Mouse (Mus musculus) gastrocnemius, adult 8-10 months (tissue): ENCODE data around the gene Atp2a3. TPM values are rescaled to one million over a fixed set of nuclear protein-coding genes. Genes with fewer than 3 reads are reported as not detected.

Experiments
- DNase-seq, 2 experiments: peaks; one replicate each; pipeline ENCODE4 v3.0.0; 2022; ENCODE audit warnings: low spot score in 2 of 2
- total RNA-seq, 4 experiments: library from RNA; stranded (reverse); gene quantifications; 2 replicates each; pipeline ENCODE4 v1.2.4; 2022

The Atp2a3 gene
- total RNA-seq, 4 experiments from 2014 or later = 3.4 to 6.6 (median 4.9) TPM

- DNase-seq = no peak
Observed at GRCm38 (mm10) chr11:72954216-72954615, 6.8 kb upstream of the Atp2a3 start.

DNA sequence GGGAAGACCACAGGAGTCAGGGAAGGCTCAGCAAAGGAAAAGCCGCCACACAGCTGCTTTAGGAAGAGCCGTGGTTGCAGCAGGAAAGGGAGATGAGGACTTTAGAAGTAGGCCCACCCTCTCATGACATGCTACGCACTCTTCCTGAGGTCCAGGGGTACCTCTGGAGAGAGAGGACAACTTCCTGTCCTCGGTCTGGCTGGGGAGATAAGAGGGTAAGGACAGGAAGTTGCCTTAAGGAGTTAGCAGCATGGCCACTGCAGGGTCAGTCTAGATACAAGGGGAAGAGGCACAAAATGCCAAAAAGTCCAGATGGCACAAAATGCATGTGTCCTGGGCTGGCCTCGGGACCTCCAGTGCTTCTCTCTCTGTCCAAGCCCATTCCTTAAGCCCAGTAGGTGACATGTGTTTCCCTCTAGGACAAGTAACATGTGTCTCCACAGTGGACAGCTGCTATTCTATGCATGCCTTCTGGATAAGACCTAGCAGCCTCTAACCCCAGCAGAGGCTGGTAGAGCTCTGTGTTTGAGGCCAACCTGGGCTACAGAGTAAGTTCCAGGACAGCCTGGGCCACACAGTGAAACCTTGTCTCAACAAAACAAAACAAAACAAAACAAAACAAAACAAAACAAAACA lies 5.5 kb upstream of the Atp2a3 start:
- DNase-seq = no peak

DNA sequence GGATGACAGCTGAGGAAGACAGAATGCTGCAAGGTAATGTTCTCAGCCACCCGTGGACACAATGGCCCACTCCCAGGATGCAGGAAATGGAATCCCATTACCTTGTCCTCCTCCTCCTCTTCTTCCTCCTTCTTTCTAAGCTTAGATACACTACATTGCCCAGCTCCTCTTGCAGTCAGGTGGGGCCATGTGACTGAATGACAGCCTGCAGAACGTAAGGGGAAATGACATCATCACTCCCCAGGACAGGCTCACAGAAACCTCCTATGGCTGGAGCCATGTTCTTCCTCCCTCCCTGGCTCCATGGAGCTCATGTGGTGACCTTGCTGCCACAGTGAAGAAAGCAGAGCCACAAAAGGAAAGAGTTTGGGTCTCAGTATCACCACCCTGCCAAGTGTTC lies 3.7 kb upstream of the Atp2a3 start:
- DNase-seq = no peak

DNA sequence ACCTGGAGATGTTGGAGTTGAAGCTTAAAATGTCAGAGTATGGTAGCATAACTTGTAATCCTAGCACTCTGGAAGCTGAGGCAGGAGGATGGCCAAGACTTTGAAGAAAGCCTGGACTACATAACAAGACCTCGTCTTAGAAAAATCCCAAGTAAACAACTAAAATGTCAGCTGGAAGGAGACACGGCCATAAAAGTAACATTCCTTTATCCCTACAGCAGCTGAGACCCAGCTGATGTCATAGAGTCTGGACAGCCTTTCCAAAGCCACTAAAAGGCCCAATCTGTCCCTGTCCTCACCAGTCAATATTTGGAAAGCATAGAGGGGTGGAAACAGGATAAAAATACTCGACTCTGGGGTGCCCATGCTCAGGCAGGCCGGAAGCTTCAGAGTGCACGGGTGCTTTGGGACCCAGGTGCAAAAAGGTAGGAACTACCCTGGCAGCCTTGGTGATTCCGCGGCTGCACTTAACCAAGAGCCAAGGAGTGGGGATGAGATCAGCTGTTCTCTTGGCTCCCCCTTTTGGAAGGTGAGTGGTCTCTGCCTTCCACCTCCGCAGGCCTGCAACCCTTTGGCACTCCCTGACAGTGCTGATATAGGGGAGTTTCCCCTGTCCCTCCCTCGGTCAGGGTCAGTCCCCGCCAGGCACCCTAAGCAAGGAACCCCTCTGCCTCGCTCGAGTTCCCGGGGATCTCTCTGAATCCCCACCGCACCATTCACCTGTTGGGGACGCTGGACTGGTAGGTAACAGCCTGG lies 867 bp upstream of the Atp2a3 start:
- no peak for DNase-seq

GRCm38 (mm10) chr11:72960723-72961071 lies 272 bp upstream of the Atp2a3 start:
- DNase-seq = no peak

GRCm38 (mm10) chr11:72962378-72962777 lies 1.4 kb downstream of the Atp2a3 start:
- no peak for DNase-seq

DNA sequence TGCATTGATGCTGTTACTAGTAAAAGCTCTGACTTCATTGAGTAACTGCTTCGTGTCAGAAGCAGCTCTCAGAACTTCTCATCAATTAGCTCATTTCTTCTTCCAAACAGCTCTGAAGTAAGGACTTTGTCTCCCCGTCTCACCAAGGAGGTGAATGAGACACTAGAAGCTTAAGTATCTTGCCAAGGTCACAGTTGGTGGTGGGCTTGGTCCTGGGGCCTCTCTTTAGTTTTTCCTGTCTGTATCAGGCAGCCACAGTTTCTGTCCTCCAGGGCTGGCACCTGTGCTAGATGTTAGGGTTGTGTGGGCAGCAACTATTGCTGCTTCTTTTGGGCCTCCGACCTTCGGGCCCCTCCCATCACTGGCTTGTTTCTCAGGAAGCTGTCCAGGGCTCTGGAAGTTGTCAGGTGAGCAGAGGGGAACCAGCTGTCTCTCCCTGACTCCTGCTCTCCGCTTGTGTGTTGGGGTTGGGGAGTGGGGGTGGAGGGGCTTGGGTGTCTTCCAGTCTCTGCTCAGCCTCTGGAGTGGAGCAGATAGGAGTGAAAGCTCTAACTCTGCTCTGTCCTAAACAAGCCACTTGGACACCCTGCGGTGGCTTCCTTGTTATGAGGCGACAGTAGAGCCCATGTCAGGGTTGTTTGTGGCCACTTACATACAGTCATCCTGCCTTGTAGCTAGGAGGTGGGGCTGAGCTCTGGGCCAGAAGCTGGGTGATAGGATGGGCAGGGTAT lies 2.3 kb downstream of the Atp2a3 start:
- DNase-seq = no peak

- DNase-seq = no peak
Observed at GRCm38 (mm10) chr11:72963789-72964294, 2.9 kb downstream of the Atp2a3 start.

DNA sequence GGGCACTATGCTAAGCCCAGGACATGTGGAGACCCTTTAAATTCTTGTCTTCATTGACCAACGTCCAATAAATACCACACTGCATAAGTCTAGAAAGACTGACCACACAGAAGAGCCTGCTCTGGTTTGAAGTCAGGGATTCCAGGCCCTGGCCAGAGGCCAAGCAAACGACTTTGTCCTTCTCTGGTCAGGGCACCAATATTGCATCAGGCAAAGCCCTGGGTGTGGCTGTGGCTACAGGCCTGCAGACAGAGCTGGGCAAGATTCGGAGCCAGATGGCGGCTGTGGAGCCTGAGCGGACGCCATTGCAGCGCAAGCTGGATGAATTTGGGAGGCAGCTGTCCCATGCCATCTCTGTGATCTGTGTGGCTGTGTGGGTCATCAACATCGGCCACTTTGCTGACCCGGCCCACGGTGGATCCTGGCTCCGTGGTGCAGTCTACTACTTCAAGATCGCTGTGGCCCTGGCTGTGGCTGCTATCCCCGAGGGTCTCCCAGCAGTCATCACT lies 14.1 kb downstream of the Atp2a3 start:
- no peak for DNase-seq

DNA sequence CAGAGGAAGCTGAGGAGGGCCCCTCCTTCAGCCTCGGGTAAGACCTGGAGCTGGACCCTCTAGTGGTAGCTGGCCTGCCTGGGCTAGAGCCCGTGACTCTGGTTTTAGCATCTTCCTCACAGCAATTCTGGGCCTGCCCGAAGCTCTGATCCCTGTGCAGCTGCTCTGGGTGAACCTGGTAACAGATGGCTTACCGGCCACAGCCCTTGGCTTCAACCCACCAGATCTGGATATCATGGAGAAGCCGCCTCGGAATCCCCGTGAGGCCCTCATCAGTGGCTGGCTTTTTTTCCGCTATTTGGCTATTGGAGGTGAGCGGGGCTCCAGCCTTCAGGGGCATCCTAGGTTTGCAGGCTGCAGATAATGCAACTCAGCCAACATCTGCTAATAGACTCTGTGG lies 21.5 kb downstream of the Atp2a3 start:
- no peak for DNase-seq

DNA sequence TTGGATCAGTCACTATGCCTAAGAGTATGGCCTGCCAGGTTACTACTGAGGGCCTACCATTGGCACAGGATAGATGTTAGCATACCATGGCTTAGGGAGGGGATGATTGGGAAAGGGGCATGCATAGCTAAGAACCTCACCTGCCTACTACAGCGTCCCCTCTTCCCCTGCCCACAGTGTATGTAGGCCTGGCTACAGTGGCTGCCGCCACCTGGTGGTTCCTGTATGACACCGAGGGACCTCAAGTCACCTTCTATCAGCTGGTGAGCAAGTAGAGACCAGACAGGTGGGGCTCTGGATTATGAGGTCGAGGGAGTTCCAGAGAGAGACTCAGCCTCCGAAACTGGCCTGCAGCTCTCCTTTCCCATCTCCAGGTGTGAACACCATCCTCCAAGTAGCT lies 22.3 kb downstream of the Atp2a3 start:
- DNase-seq = no peak

GRCm38 (mm10) chr11:72986745-72987144 lies 25.8 kb downstream of the Atp2a3 start:
- no peak for DNase-seq

GRCm38 (mm10) chr11:72987234-72987633 lies 26.3 kb downstream of the Atp2a3 start:
- DNase-seq = no peak

DNA sequence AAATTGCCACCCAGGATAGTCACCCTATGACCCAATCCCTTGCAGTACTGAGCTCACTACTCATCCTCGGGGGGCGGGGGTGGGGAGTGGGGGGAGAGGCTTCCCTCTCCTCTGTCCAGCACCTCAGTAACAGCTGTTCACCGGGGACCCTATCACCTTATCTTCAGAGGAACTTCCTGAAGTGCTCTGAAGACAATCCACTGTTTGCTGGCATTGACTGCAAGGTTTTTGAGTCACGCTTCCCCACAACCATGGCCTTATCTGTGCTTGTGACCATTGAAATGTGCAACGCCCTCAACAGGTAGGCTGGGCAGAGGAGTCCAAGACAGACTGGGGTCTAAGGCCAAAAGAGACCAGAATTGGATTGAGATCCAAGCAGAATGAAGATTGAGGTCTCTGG lies 26.8 kb downstream of the Atp2a3 start:
- DNase-seq = no peak

GRCm38 (mm10) chr11:72989044-72989443 lies 28.1 kb downstream of the Atp2a3 start:
- DNase-seq = no peak

DNA sequence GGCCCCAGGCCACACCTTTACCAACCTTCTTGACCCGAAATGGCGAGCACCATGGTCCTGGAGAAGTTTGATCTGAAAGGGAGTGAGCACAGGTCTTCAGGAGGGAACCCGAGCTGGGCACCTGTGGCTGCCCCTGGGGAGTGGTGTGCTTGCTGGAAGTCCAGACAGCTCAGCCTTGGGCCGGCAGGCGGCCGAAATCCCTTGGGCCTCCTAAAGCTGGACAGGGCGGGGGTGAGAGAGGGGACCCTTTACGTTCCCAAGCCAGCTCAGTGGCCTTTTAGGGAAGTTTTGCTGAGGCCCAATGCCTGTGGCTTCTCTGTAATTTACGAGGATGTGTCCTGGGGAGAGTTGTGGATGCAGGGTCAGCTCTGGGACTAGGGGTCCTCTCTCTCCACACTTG lies 29.7 kb downstream of the Atp2a3 start:
- DNase-seq = no peak

GRCm38 (mm10) chr11:72991961-72992360 lies 31.0 kb downstream of the Atp2a3 start:
- no peak for DNase-seq

- no peak for DNase-seq
Observed at GRCm38 (mm10) chr11:72996346-72996745, 35.4 kb downstream of the Atp2a3 start.

DNA sequence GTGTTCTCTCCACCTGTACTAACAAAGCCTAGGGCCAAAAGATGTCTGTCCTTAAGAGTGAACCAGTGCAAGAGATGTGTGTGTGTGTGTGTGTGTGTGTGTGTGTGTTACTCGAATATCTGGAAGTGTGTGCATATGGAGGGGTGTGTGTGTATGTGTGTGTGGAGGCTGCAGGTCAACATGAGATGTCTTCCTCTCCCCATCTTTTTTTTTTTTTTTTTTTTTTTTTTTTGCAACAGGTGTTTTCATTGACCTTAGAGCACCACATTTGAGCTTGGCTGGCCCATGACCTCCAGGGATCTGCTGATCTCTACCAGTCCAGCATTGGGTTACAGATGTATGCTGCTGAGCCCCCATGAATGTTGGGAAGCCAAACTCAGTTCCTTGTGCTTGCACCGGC lies 35.8 kb downstream of the Atp2a3 start:
- DNase-seq = no peak

DNA sequence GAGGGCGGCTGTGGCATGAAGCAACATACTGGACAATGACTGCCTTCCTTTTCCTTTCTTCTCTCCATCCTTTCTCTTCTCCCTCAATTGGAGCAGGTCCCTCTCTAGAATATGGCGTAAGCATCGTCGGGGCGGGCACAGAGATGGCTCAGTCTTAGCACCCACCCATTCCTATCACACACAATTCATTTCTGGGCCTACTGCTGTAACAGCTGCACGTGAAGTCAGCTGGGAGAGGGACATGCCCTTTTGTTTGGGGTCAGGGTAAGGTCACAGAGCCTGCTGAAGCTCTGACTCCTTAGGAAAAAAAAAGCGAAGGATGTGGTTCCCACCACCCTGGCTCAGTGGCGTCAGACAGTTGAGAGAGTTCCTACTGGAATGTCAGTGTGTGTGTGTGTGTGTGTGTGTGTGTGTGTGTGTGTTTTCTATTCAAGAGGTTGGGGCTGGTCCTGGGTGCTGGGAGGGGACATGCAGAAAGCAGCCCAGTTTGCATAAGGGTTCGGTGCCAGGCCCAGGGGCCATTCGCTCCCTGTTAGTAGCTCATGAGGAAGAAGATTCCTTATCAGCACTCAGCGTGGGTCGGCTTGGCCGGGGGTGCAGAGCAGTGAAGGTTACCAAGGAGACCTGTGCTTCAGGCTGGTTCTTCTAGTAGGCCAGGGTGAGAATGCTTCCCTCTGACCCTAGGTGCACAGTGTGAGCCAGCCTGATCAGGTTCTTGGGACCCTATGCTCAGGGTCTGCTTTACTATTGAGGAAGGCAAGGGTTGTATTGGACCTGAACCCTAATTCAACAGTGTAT lies 36.8 kb downstream of the Atp2a3 start:
- DNase-seq = no peak

DNA sequence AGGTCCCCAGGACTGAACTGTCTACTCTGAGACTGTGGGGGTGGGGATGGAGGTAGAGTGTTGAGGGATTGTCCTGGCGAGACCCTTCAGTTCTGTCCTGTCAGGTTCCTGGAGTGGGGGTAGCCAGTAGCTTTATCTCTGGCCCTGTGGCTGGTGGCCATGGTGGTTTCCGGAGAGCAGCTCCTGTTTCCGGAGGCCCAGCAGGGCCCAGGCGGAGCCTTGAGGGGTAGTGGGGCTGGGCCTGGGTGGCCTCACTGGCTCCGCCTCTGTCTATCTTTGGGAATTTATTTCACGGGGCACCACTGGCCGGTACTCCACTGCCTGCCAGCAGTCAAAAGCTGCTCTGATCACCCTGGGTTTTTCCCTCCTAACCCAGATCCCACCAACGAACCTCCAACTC lies 37.8 kb downstream of the Atp2a3 start, which contains the start of gene P2rx1:
Gene P2rx1 (plus strand): TSS at position 333 of the 400 bp plus-strand sequence.
- no peak for DNase-seq
